Mouse (Mus musculus) inflammation-experienced regulatory T-cells, adult 6 months (primary cell): Measurements from ENCODE around the gene Bend5. TPM values are rescaled to one million over a fixed set of nuclear protein-coding genes. Genes with fewer than 3 reads are reported as not detected.

Experiments used
- ATAC-seq: one replicate; pipeline ENCODE4 v1.8.0; 2017
- polyA plus RNA-seq, 3 experiments: library from polyadenylated mRNA; unstranded; fragments of 100-300 nt; shearing (Covaris generic); gene quantifications; one replicate each; pipeline ENCODE4 v1.2.1; 2017

The Bend5 gene
- under 1 TPM in 1 of 3 experiments, not detected in 2; 0.67 TPM for polyA plus RNA-seq

GRCm38 (mm10) chr4:111414818-111415488, at the start of gene Bend5:
Gene Bend5 (plus strand): TSS chr4:111415006.
- ATAC-seq, result peak; percentile 46

- no peak for ATAC-seq
Measured at GRCm38 (mm10) chr4:111367771-111368170, 47.0 kb upstream of the Bend5 start.

GRCm38 (mm10) chr4:111377159-111377558, 37.6 kb upstream of the Bend5 start:
- ATAC-seq, result no peak

- no peak for ATAC-seq
Measured at GRCm38 (mm10) chr4:111378071-111378470, 36.7 kb upstream of the Bend5 start.

GRCm38 (mm10) chr4:111383101-111383500, 31.7 kb upstream of the Bend5 start:
- no peak for ATAC-seq

- ATAC-seq, result no peak
Measured at GRCm38 (mm10) chr4:111390736-111391135, 24.1 kb upstream of the Bend5 start.

- ATAC-seq, result no peak
Measured at GRCm38 (mm10) chr4:111399784-111400183, 15.0 kb upstream of the Bend5 start.

GRCm38 (mm10) chr4:111400676-111401075, 14.1 kb upstream of the Bend5 start:
- no peak for ATAC-seq

- no peak for ATAC-seq
Measured at GRCm38 (mm10) chr4:111403243-111403642, 11.6 kb upstream of the Bend5 start.

GRCm38 (mm10) chr4:111410731-111411130, 4.1 kb upstream of the Bend5 start:
- ATAC-seq, result no peak

- no peak for ATAC-seq
Measured at GRCm38 (mm10) chr4:111414399-111414798, 407 bp upstream of the Bend5 start.

GRCm38 (mm10) chr4:111416126-111416525, 1.3 kb downstream of the Bend5 start:
- ATAC-seq, result no peak

GRCm38 (mm10) chr4:111416551-111416950, 1.7 kb downstream of the Bend5 start:
- ATAC-seq, result no peak

- ATAC-seq, result no peak
Measured at GRCm38 (mm10) chr4:111417716-111418115, 2.9 kb downstream of the Bend5 start.

GRCm38 (mm10) chr4:111419476-111419875, 4.7 kb downstream of the Bend5 start:
- no peak for ATAC-seq

- ATAC-seq, result no peak
Measured at GRCm38 (mm10) chr4:111420031-111420430, 5.2 kb downstream of the Bend5 start.

GRCm38 (mm10) chr4:111420955-111421354, 6.1 kb downstream of the Bend5 start:
- no peak for ATAC-seq

- ATAC-seq, result no peak
Measured at GRCm38 (mm10) chr4:111421785-111422184, 7.0 kb downstream of the Bend5 start.

- no peak for ATAC-seq
Measured at GRCm38 (mm10) chr4:111424371-111424950, 9.7 kb downstream of the Bend5 start.

GRCm38 (mm10) chr4:111425170-111425569, 10.4 kb downstream of the Bend5 start:
- no peak for ATAC-seq

- ATAC-seq, result no peak
Measured at GRCm38 (mm10) chr4:111431186-111431585, 16.4 kb downstream of the Bend5 start.

- no peak for ATAC-seq
Measured at GRCm38 (mm10) chr4:111432013-111432412, 17.2 kb downstream of the Bend5 start.

- no peak for ATAC-seq
Measured at GRCm38 (mm10) chr4:111432417-111432816, 17.6 kb downstream of the Bend5 start.

GRCm38 (mm10) chr4:111441709-111442108, 26.9 kb downstream of the Bend5 start:
- ATAC-seq, result no peak
